Mouse (Mus musculus): Measurements from ENCODE around the gene Man2a1. TPM values are rescaled to one million over a fixed set of nuclear protein-coding genes. Genes with fewer than 3 reads are reported as not detected.

The Man2a1 gene
- polyA plus RNA-seq, 1 experiment = 21.3 TPM

DNA sequence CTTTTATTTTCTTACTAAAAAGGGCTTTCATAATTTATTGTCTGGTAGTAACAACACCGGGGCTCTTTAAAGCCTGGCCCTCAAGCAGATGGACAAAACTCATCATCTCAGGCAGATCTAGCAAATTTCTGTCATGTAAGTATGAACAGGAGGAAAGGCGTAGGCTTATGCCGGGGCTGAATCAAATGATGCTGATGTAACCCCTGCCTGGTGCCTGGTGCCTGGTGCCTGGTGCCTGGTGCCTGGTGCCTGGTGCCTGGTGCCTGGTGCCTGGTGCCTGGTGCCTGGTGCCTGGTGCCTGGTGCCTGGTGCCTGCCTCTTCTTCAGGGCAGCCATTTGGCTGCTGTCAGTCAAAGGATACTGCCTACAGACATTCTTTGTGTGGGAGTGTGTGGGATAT lies 18.6 kb upstream of the Man2a1 start:
- no peak for TF ChIP-seq CTCF (IDR thresholded peaks at IDR 0.05; ENCODE audit: borderline replicate concordance, control insufficient read depth, extremely low read depth, insufficient read depth, low read length, poor library complexity)

DNA sequence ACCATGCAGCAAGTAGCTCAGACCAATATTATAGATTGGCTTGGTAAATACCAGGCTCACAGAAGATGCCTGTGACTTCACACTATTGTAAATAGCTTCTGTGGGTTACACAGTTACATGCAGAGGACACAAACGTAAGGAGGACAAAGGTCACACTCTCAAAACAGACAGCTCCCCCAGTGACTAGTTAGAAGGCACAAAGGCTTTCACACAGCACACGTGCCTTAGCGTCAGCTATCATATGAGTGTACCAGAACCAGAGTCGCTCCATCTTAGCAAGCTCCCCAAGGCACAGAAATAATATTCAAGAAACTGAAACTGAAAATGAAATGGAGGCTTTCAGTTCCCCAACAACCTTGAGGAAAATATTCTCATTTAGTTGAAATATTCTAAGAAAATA lies 10.1 kb upstream of the Man2a1 start:
- DNase-seq = no peak
- Histone ChIP-seq H3K36me3 (ENCODE audit: control insufficient read depth, insufficient read depth, low read length) (no peaks in the 10 kb centered on the region), H3K4me1 (replicated peaks; ENCODE audit: control insufficient read depth, insufficient read depth, low read length) (no peaks in the 10 kb centered on the region), H3K27me3 (ENCODE audit: control insufficient read depth, insufficient read depth, low read length) (no peaks in the 10 kb centered on the region), H3K27ac (ENCODE audit: control insufficient read depth, insufficient read depth, low read length) (no peak overlapping the region), H3K4me3 (ENCODE audit: control insufficient read depth, insufficient read depth, low read length) (no peak overlapping the region)
- no peak for TF ChIP-seq POLR2A (IDR thresholded peaks at IDR 0.05; ENCODE audit: control insufficient read depth, extremely low read depth, insufficient read depth, low read length, poor library complexity)
- TF ChIP-seq CTCF (IDR thresholded peaks at IDR 0.05; ENCODE audit: borderline replicate concordance, control insufficient read depth, extremely low read depth, insufficient read depth, low read length, poor library complexity) = no peak
- WGBS = 84% methylated on average over 4 of the region's 4 CpGs

More for the DNA sequence above, 18.6 kb upstream of the Man2a1 start:
- Histone ChIP-seq H3K27me3 (ENCODE audit: control insufficient read depth, insufficient read depth, low read length) (no peaks in the 10 kb centered on the region), H3K4me3 (ENCODE audit: control insufficient read depth, insufficient read depth, low read length) (no peak overlapping the region), H3K27ac (ENCODE audit: control insufficient read depth, insufficient read depth, low read length) (no peak overlapping the region), H3K36me3 (ENCODE audit: control insufficient read depth, insufficient read depth, low read length) (no peaks in the 10 kb centered on the region), H3K4me1 (replicated peaks; ENCODE audit: control insufficient read depth, insufficient read depth, low read length) (peaks cover 14% of the 10 kb centered on the region)
- 96% methylated on average over 3 of the region's 3 CpGs for WGBS
- DNase-seq = no peak

DNA sequence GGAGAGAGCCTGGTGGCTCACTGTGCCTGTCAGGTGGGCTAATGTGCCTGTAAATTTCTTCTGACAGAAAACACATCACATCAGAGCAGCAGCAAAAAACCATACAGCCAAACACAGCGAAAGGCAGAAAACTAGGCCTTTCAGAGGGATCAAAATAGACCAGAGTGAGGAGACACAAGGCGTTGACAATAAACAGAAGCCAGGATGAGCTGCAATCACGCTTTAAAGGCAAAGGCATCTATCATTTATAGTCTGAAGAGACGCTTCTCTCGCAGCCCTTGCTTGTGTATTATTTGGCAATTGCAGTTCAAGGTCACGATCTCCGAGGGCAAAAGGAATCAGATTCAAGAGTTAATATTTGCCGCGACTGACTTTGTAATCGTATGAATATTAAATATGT lies 9.2 kb upstream of the Man2a1 start:
- H3K27ac ChIP-seq (ENCODE audit: control insufficient read depth, insufficient read depth, low read length) = no peak overlapping the region
- 96% methylated on average over 10 of the region's 10 CpGs for WGBS
- no peaks in the 10 kb centered on the region for H3K36me3 ChIP-seq (ENCODE audit: control insufficient read depth, insufficient read depth, low read length)
- H3K4me3 ChIP-seq (ENCODE audit: control insufficient read depth, insufficient read depth, low read length) = no peak overlapping the region
- H3K27me3 ChIP-seq (ENCODE audit: control insufficient read depth, insufficient read depth, low read length) = no peaks in the 10 kb centered on the region
- TF ChIP-seq POLR2A (IDR thresholded peaks at IDR 0.05; ENCODE audit: control insufficient read depth, extremely low read depth, insufficient read depth, low read length, poor library complexity) = no peak
- TF ChIP-seq CTCF (IDR thresholded peaks at IDR 0.05; ENCODE audit: borderline replicate concordance, control insufficient read depth, extremely low read depth, insufficient read depth, low read length, poor library complexity) = no peak
- DNase-seq = no peak
- H3K4me1 ChIP-seq (replicated peaks; ENCODE audit: control insufficient read depth, insufficient read depth, low read length) = no peaks in the 10 kb centered on the region

DNA sequence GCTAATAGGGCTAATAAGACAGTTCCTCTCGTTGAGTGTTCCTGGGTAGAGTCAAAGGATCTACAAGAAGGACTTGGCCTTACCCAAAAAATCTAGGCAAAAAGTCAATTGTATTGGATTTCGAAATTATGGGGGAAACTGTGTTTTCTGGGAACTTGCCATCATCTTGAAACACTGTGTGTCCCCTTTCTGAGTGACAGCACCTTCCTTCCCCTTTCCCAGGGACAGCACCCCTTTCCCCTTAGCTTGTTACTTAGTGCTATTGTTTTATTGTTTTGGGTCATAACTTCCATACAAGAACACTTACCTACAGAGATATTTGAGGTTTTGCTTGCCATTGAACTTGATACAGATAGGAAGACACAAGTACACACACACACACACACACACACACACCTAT lies 8.2 kb upstream of the Man2a1 start:
- Histone ChIP-seq H3K4me3 (ENCODE audit: control insufficient read depth, insufficient read depth, low read length) (no peak overlapping the region), H3K27ac (ENCODE audit: control insufficient read depth, insufficient read depth, low read length) (no peak overlapping the region), H3K4me1 (replicated peaks; ENCODE audit: control insufficient read depth, insufficient read depth, low read length) (no peaks in the 10 kb centered on the region), H3K27me3 (ENCODE audit: control insufficient read depth, insufficient read depth, low read length) (no peaks in the 10 kb centered on the region), H3K36me3 (ENCODE audit: control insufficient read depth, insufficient read depth, low read length) (no peaks in the 10 kb centered on the region)
- 49% methylated on average over 2 of the region's 2 CpGs for WGBS
- no peak for DNase-seq
- no peak for TF ChIP-seq CTCF (IDR thresholded peaks at IDR 0.05; ENCODE audit: borderline replicate concordance, control insufficient read depth, extremely low read depth, insufficient read depth, low read length, poor library complexity)
- TF ChIP-seq POLR2A (IDR thresholded peaks at IDR 0.05; ENCODE audit: control insufficient read depth, extremely low read depth, insufficient read depth, low read length, poor library complexity) = no peak

DNA sequence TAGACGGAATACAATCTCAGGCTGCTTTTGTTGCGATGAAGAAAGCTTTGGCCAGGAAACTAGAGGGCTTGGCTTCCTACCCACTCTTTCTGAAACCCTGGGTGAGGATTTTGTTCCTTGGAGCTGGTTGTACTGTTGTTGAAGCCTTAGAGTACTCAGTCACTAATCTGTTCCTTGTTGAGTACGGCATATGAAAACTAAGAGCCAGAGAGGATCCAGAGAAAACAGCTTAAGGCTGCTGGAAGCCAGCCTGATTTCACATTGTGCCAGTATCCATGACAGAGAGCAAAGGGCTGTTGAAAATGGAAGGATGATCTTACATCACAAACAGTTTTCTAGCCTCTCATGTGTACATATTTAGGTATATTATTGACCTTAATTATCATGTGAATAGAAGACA lies 7.7 kb upstream of the Man2a1 start:
- no peaks in the 10 kb centered on the region for H3K36me3 ChIP-seq (ENCODE audit: control insufficient read depth, insufficient read depth, low read length)
- TF ChIP-seq CTCF (IDR thresholded peaks at IDR 0.05; ENCODE audit: borderline replicate concordance, control insufficient read depth, extremely low read depth, insufficient read depth, low read length, poor library complexity) (no peak), POLR2A (IDR thresholded peaks at IDR 0.05; ENCODE audit: control insufficient read depth, extremely low read depth, insufficient read depth, low read length, poor library complexity) (no peak)
- H3K4me1 ChIP-seq (replicated peaks; ENCODE audit: control insufficient read depth, insufficient read depth, low read length) = no peaks in the 10 kb centered on the region
- DNase-seq = no peak
- no peak overlapping the region for H3K27ac ChIP-seq (ENCODE audit: control insufficient read depth, insufficient read depth, low read length)
- H3K27me3 ChIP-seq (ENCODE audit: control insufficient read depth, insufficient read depth, low read length) = no peaks in the 10 kb centered on the region
- no peak overlapping the region for H3K4me3 ChIP-seq (ENCODE audit: control insufficient read depth, insufficient read depth, low read length)
- 88% methylated on average over 3 of the region's 3 CpGs for WGBS

DNA sequence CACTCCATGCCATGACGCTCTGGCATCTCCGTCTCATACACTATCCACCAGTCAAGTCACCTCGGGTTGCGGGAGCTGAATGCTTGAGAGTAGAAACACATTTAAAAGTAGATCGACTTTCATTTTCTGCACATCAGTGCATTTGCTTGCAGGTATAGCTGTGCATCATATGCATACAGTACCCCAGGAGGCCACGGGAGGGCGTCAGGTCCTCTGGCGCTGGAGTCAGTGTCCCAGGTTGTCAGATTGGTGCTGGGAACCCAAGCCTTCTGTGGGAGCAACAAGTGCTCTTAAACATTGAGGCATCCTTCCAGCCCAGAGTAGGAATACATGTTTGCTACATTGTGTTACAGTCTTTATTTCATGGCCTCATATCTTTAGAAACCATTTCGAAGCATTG lies 2.8 kb upstream of the Man2a1 start:
- DNase-seq = no peak
- Histone ChIP-seq H3K36me3 (ENCODE audit: control insufficient read depth, insufficient read depth, low read length) (no peaks in the 10 kb centered on the region), H3K27me3 (ENCODE audit: control insufficient read depth, insufficient read depth, low read length) (no peaks in the 10 kb centered on the region), H3K4me3 (ENCODE audit: control insufficient read depth, insufficient read depth, low read length) (no peak overlapping the region), H3K4me1 (replicated peaks; ENCODE audit: control insufficient read depth, insufficient read depth, low read length) (peaks cover 4% of the 10 kb centered on the region), H3K27ac (ENCODE audit: control insufficient read depth, insufficient read depth, low read length) (no peak overlapping the region)
- 94% methylated on average over 9 of the region's 9 CpGs for WGBS
- TF ChIP-seq CTCF (IDR thresholded peaks at IDR 0.05; ENCODE audit: borderline replicate concordance, control insufficient read depth, extremely low read depth, insufficient read depth, low read length, poor library complexity) (no peak), POLR2A (IDR thresholded peaks at IDR 0.05; ENCODE audit: control insufficient read depth, extremely low read depth, insufficient read depth, low read length, poor library complexity) (no peak)

DNA sequence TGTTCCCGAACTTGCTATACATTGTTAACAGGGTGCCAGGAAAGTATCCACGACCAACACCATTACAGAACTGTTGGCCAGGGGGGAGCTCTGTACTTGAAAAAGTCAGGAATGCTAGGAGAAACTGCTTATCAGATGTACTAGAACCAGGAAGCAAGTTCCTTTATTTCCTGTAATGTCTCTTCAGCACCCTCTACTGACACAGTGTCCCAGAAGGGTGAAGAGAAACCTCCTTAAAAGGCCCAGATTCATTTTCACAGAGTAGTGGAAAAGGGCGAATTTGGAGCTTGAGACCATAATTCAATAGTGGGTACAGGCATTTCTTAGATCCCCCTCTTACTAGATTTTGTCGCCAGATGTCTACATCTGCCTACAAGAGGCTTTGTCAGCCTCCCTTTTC lies 620 bp upstream of the Man2a1 start:
- Histone ChIP-seq H3K4me1 (replicated peaks; ENCODE audit: control insufficient read depth, insufficient read depth, low read length) (peaks cover 15% of the 10 kb centered on the region), H3K27ac (ENCODE audit: control insufficient read depth, insufficient read depth, low read length) (peak overlapping the region; percentile 63), H3K36me3 (ENCODE audit: control insufficient read depth, insufficient read depth, low read length) (no peaks in the 10 kb centered on the region), H3K27me3 (ENCODE audit: control insufficient read depth, insufficient read depth, low read length) (no peaks in the 10 kb centered on the region), H3K4me3 (ENCODE audit: control insufficient read depth, insufficient read depth, low read length) (peak overlapping the region; percentile 40; the same call in 1 of the 2 replicates)
- peak; percentile 26 for DNase-seq
- TF ChIP-seq POLR2A (IDR thresholded peaks at IDR 0.05; ENCODE audit: control insufficient read depth, extremely low read depth, insufficient read depth, low read length, poor library complexity) = no peak
- TF ChIP-seq CTCF (IDR thresholded peaks at IDR 0.05; ENCODE audit: borderline replicate concordance, control insufficient read depth, extremely low read depth, insufficient read depth, low read length, poor library complexity) = no peak
- 49% methylated on average over 4 of the region's 4 CpGs for WGBS
